Mouse (Mus musculus) liver, embryonic 14.5 days (tissue): ENCODE measurements around the gene Trmt2a.
A peak's percentile ranks its signal among the peaks of the same experiment; 100 is the strongest.

Experiments used
- CTCF ChIP-seq: IDR thresholded peaks from 2 replicates; pipeline ENCODE4 v1.5.1; 2016; ENCODE audit warnings: antibody characterized with exemption, low read depth, control low read depth
- EP300 ChIP-seq: IDR thresholded peaks from 2 replicates; pipeline ENCODE4 v1.6.1; 2016; ENCODE audit warnings: antibody characterized with exemption, low read depth

DNA sequence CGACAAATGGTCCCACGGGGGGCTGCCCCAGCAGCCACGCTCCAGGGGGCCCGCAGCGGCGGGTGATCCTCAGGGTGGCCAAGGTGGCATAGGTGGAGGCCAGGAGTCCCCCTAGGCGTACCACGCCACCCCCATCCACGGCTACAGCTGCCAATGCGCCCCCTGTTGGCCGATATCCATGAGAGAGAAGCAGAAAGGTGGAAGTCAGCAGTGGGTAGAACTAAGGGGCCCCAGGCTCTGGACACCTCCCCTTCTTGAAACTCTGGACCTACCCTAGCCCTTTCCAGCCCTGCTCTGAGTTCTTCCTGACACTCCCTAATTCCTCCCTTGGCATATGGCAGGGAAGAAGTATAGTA is 27.0 kb upstream of the Trmt2a start:
- TF ChIP-seq EP300 (no peak), CTCF (peak; percentile 63)
